Mouse (Mus musculus) lung, postnatal 14 days (tissue): ENCODE measurements around the gene Cldn13.

Experiments used
- DNase-seq: peaks from one replicate; pipeline ENCODE4 v3.0.0; 2021

Gene Cldn13

DNA sequence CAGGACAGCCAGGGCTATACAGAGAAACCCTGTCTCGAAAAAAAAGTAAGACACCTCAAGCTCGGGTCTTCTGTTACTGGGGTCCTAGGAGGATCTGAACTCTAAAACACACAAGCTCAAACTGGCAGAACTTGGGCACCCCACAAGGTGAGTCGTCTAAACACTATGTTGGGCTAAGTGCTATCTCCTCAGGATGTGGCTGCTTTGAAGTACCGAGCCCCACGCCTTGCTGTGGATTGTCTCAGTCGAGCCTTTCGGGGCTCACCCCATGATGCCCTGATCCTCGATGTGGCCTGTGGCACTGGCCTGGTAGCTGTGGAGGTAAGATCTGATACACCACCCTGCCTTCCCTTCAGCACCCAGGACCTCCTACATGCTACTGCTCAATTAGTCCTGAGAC is 18.0 kb upstream of the Cldn13 start:
- DNase-seq, result no peak

DNA sequence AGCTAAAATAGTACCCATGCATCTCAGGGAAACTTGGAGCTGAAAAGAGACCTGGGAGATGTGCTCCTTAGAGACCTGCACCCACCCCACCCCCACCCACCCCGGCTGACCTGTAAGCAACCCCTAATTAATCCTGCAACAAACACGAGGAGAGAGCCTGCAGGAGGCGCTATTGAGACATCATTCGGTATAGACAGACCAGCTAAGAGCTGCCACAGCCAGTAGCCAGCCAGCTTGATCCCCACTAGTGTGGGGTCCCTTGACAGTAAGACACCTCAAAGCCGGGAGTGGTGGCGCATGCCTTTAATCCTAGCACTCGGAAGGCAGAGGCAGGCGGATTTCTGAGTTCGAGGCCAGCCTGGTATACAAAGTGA is 17.6 kb upstream of the Cldn13 start:
- DNase-seq, result peak; percentile 82

DNA sequence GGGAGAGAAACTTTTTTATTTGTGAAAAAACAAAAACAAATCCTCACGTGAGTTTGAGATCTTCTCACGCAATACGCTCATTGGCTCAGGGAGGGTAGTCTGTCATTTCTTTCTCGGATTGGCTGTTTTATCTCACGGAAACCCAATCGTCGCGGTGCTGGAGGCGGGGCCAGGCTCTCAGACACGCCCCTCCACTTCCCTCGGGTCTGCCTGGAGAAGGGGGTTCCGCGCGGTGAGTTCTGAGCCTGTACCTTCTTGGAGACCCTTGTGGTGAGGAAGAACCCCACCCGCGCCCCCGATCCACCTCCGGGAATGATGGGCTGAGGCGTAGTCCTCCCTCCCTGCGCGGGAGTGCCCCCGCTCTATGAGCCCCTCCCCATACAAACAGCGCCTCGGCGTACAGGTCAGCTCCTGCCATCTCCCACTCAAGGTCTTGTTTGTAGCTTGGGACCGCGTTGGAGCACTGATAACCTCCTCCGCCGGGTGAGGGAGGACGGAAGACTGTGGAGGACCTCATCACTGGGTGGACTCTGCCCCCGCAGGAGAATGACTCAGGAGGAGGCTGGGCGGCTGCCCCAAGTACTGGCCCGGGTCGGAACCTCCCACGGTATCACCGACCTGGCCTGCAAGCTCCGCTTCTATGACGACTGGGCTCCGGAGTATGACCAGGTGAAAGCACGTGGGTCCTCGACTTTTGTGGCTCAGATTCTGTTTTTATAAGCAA is 17.0 kb upstream of the Cldn13 start, which contains the start of gene Mettl27:
Gene Mettl27, plus strand, starts transcription at position 190 of the 724 bp plus-strand sequence.
- peak; percentile 87 for DNase-seq

DNA sequence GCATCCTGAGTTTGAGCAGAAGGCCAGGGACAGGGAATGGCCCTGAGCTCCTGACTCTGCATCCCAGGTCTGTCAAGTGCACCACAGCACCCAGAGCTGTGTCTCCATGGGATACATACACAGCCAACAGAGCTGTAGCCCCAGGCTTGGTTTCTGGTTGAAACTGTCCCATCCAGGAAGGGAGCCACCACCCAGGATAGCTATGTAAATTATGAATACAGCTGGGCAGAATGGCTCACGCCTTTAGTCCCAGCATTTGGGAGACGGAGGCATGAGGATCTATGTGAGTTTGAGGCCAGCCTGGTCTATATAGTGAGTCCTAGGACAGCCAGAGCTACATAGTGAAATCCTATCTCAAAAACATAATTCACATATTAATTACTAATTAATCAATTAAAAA is 14.7 kb upstream of the Cldn13 start:
- no peak for DNase-seq

DNA sequence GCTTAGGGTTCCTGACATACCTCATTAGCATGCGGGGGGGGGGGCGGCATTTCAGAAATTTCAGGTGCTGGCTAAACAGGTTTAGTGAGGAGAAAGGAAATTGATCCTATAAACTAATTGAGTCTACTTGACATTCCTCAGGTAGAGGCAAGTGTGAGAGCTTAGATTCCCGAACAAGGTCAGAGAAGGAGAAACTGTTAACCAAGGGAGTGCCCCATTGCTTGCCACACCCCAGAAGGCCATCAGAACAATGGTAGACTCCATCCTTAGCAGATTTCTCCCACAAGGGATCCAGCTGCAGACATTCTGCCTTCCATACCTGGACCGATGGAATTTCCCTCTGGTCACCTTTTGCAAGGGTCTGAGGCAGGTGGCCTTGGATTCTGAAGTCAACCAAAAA is 11.4 kb upstream of the Cldn13 start:
- DNase-seq, result no peak

DNA sequence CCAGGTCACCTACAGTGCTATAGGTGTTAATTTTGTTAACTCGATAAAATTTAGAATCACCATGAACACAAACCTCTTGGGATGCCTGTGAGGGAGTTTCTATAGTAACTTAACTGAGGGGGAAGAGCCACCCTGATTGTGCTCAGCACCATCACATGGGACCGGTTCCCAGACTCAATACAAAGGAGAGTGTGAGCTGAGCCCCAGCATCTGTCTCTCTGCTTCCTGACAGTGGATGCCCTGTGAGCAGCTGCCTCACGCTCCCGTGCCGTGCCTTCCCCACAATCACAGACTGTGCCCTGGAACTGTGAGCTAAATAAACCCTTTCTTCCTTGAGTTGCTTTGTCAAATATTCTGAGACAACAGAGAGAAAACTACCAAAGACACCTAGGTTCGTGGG is 7.8 kb upstream of the Cldn13 start:
- DNase-seq, result no peak

DNA sequence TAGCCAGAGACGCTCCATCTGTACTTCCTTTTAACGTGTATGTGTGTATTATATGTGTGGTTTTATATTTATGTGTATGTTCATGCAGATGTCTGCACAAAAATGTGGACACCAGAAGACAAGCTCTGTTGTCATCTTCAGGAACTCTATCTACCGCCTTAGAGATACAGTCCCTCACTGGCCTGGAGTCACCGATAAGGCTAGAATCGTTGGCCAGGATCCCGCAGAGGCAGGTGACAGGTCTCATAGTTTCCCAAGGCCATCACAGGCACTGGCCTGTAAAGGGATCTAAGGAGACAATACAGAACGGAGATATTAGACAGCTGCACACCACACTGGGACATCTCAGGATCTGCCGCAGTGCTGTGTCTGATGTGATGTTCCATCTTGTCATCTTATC is 5.8 kb upstream of the Cldn13 start:
- DNase-seq, result no peak

DNA sequence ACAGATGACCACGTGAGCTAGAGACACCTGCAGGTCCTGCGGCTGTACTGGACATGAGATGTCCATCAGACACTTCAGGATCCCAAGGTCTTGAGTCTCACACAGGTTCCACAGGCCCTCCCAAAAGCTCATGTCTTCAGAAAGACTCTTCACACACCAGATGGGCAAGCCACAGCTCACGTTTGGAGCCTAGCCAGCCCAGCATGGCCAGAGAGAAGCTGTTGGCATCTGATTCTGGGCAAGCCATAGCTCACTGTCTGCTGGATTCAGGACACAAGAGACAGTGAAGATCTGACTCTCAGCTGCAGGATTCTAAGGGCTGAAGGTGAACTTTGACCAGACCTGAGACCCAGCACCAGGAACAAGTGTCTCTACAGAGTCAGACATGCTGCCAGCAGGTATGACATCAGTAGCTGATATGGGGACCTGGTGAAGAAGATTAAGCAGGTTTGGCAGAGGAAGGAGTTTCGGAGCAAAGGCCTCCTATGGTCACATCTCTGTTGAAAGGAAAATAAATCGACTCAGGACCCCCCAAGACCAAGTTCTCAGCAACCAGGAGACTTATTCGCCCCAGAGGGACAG is 4.9 kb upstream of the Cldn13 start:
- no peak for DNase-seq

DNA sequence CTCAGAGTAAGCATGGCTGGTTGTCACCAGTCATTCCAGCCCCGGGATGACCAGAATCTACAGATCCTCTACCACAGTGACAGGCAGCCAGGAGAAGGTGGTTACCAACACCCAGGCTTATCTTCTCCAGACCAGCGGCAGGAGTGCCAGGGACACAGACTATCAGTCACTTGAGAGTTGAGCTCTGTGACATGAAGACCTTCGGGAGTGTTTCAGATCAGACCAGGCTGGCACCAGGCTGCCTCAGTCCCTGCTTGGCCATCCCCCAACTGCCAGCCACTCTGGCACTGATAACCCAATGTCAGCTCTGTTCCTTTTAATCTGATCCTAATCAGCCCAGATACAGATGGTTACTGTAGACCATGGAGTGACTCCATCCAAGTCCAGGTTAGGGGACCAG is 3.8 kb upstream of the Cldn13 start:
- no peak for DNase-seq

DNA sequence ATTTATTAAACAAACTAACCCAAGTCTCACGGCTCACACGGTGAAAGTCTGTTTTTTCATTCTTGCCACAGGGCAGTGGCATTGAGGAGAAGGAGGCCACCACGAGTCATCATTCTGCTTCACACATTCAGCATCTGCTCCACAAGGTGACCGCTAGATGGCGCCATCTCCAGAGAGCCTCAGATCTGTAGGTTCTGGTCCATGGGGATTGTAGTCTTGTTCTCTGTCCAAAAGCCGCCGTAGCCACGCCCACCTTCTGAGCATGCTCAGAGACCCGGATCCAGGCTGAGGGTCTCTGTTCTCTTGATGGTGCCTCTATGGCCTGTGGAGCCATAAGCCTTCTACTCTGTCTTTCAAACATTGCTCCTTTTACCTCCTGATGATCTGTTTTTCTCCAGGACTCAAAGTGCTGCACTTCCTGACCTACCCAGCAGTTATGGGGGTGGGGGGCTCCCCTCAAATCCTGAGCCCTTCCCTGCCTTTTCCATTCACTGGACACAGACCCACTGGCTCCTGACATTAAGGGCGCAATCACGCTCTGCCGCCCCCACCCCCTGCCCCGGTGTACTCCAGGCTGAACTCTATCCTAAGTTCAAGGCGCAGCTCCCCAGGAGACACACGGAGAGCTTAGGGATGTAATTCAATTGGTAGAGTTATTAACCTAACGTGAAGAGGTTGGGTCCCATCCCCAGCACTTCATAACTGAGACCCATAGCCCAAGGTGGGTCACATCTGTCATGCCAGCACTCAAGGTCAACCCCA is 2.9 kb upstream of the Cldn13 start:
- DNase-seq, result peak; percentile 77

DNA sequence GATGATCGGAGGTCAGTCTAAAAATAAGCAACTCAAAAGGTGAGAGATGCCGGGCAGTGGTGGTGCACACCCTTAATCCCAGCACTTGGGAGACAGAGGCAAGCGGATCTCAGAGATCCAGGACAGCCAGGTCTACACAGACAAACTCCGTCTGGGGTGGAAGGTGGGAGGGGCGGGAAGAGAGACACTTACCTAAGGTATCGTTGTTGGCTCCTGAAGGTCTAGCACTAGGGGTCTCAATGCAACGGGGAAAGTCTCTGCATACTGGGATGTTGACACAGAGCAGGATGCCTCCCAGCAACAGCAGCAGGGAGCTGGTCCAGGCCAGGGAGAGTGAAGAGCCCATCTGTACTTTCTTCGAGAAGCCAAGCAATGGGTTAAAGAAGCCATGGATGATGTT is 816 bp downstream of the Cldn13 start:
- no peak for DNase-seq

DNA sequence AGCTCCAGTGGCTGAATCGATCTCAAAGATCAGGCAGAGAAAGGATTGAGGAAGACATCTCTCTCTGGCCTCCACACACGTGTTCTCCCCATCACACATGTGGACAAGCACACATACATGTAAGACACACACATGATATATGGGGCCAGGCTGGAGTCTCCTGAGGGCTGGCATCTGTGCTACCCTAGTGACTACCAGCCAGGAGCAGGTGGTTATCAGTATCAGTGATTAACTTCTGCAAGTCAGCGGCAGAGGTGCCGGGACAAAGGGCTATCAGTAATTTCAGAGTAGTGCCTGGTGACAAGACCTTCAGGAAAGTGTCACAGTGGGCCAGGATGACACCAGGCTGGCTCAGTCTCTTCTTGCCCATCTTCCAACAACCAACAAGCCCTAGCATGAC is 1.6 kb downstream of the Cldn13 start:
- no peak for DNase-seq

DNA sequence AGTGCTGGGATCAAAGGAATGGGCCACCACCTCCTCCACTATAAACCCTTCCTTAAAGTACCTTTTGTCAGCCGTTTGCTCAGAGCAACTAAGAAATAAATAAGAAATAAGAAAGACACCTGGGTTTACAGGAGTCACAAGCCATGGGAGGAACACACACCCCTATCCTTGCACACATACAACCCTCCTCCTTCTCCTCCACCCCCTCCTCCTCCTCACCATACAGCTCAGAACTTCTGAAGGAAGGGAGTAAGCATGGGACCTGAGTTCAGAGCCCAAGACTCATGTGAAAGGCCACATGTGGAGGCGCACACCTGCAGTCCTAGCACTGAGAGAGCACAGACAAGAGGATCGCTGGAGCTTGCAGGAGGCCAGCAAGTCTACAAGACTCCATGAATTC is 2.0 kb downstream of the Cldn13 start:
- DNase-seq, result no peak

DNA sequence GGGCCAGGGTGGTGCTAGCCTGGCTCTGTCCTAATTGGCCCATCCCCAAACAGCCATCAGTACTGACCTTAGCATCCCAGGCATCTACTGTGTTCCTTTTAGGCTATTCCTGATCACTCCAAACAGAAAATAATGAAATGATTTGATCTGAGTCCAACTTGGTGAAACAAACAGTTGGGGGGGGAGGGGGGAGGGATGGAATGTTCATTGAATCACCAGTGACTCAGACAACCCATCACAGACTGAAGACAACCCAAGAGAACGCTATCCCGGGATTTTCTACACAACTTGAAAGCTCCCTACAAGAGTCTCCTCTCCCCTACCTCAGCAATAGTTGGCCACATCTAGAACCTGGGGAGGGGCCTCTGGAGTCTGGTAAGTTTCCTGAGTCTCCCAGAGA is 3.4 kb downstream of the Cldn13 start:
- DNase-seq, result no peak

DNA sequence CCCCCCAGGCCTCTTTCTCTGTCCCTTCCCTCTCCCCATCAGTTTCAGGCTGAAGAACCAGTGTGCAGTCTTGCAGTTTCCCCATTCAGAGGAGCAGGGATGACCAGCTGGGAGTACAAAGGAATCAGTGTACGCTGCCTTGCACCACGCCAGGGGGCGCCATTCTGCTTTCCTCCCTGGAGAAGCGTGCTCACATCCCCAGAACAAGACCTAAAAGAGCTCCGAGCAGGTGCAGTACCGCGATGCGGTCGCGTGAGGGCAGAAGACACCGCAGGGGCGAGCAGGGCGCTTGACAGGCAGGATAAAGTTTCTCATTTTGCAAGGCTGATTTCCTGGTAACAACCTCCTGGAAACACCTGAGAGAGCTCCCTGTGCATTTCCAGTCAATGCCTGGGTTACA is 8.2 kb downstream of the Cldn13 start:
- peak; percentile 98 for DNase-seq

DNA sequence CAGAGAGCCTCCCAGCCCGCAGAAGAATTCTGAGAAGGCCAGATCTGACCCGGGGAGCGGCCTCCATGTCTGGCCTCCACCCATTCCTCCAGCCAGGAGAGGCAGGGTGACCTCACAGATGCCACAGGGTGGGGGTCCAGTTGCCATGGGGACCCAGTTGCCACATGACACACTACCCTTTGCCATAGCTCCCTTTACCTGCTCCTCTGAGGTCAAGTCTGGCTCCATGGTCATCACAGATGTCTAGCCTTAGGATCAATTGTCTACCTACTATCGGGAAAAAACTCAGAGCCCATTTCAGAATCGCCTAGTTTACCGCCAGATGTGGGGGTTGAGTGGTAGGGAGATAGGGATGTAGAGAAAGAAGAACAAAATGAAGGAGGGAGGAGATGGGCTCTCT is 8.7 kb downstream of the Cldn13 start, which contains the start of gene Tmem270:
Gene Tmem270, minus strand, starts transcription at position 101 of the 400 bp plus-strand sequence.
- DNase-seq, result no peak

DNA sequence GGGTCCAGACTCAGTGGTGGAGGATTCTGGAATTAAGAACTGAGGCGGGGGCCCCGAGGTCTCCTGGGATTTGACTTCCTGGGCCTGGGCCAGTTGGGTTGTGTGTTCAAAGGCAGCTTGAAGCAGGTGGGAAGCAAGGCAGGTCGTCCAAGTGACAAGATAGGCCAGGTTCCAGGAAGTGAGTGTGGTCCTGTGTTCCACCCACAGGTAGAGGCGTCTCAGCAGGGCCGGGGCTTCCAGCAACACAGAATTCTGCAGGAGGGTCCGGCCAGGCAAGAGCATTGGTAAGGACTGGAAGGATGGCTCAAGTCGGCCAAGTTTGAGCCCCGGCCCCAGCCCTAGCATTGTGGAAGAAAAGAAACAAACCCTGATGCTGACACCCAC is 13.7 kb downstream of the Cldn13 start:
- no peak for DNase-seq

DNA sequence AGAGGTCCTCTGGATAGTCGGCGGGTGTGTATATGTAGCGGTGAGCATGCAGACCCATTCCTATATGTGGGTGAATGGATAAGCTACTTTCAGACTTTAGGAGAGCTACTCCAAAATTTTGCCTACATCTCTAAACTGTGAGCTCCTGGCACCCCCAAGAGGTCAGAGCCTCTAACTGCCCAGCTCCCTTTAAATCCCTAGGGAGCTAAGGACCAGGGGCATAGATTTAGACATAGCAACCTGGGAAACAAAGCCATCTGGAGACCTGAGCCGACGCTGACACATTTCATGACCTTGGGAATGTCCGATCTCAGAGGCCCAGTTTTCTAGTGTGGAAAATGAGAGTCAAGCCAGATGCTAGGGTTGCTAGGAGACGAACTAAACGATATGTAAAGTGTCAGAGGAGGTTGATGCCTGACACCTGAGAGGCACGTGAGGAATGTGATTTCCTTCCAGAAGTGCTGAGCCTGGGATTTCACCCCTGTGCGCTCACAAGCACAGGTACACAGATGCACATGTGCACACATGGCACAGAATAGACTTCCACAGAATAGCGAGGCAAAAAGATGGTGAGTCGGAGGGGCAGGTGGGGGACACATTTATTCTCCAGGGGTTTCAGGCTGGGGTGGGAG is 14.2 kb downstream of the Cldn13 start:
- peak; percentile 65 for DNase-seq

DNA sequence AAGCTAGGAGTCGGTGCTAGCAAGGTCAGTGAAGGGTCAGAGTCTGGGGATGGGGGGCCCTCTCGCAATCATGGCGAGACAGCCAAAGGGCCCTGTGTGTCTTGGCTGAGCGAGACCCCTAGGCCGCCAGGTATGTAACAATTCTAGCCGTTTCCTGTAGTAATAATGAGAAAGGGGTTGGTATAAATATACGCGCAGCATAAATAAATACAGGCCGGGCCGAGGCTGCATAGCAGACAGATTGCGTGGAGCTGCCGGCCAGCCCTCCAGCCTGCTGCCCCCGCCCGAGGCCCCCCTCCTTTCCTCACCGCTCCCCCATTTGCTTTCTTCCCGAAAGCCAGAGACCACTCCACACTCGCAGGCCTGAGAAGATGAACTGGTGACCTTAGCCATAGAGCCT is 17.7 kb downstream of the Cldn13 start:
- DNase-seq, result peak; percentile 43

DNA sequence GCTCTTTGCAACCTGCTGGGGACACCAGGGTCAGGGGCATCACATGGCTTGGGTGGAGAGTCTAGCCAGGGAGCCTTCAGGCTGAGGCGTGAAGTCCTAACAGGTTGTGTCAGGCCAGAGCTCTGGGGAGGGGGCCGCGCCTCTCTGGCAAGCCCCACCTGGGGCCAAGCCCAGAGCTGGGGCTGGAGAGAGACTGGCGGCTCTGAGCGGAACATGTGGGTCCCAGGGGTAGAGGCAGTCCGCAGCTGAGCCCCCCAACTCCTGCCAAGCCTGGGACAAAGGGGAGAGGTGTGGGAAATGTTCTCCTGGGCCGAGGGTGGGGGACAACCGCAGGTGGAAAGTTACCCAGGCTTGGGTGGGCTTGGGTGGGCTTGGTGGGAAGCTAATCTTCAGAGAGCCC is 18.4 kb downstream of the Cldn13 start:
- no peak for DNase-seq

DNA sequence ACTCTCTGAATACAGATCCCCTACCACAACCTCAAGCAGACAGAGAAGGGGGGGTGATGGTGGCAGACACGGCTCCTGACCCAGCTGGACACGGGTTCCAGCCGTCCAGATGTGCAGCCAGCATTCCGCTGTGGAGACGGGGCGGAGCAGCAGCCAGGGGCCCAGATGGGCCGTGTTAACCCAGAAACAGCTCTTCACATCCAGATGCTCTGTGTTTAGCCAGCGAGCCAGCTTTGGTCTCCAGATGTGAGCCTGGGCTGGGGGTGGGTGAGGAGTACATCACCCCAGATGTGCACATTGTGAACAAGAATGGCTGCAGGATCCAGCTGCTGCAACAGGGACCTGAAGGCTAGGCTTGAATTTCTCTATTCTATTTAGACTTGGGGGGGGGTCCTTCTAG is 20.0 kb downstream of the Cldn13 start:
- peak; percentile 61 for DNase-seq

DNA sequence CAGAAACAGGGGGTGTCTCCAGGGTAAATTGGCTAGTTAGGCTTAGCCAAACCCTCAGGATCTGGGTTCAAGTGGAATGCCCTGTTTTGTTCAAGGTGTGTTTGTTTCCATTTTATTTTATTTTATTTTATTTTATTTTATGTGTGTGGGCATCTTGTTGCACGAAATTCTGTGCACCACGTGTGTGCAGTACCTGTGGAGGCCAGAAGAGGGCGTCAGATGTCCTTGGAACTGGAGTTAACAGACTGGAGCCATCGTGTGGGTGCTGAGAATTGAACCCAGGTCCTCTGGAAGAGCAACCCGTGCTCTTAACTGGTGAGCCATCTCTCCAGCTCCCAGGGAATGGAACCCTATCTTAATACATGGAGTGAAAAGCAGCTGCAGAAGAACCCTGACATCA is 22.6 kb downstream of the Cldn13 start:
- DNase-seq, result no peak

DNA sequence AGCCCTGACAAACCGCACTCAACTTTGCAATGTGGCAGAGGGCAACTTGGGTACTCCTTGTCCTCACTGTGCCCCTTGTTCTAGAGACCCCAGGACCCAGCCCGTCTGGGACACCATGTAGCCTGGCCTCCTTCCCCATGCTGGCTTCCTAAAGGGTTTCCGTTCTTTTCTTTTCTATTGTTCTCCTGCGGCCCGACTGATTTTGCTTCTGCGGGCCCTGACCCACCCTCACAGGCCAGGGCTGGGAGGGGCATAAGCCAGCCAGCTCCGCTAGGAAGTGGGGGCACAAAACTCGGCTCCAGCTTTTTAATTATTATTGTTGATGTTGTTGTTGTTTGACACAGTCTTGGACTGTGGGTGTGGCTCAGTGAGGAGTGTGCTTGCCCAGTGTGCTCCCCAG is 23.8 kb downstream of the Cldn13 start:
- peak; percentile 65 for DNase-seq

DNA sequence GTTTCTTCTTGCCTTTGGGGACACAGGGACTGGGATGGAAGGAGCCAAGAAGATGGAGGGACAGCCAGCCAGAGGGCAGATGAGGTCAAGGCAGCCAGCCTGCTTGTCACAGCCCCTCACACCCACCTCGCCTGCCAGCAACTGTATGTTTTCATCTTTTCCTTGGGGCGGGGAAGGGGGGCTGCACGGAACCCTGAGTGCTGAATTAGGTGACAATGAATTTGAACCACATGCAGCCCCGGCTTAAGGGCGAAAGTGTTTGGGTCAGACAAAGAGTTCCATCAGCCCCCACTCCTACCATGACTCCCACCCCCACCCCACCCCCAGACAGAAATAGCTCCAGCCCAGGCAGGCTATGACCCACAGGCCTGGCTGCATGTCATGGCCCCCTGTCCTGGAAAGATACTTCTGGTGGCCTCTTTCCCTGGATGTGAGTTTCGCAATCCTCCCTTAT is 24.7 kb downstream of the Cldn13 start:
- peak; percentile 81 for DNase-seq
